Mouse (Mus musculus) CD4-positive, CD25-positive, alpha-beta regulatory T cell (primary cell): ENCODE results near the gene Kif3c. TPM values are rescaled to one million over a fixed set of nuclear protein-coding genes. Genes with fewer than 3 reads are reported as not detected.

Experiments used
- polyA plus RNA-seq: library from polyadenylated mRNA; unstranded; fragments of 100-300 nt; shearing (Covaris generic); gene quantifications from one replicate; pipeline ENCODE4 v1.2.1, GENCODE M21; 2017

The Kif3c gene
- 8.2 TPM for polyA plus RNA-seq

GRCm38 (mm10) chr12:3364508-3365448 is at the start of gene Kif3c:
Gene Kif3c (plus strand): TSS chr12:3365132.

DNA sequence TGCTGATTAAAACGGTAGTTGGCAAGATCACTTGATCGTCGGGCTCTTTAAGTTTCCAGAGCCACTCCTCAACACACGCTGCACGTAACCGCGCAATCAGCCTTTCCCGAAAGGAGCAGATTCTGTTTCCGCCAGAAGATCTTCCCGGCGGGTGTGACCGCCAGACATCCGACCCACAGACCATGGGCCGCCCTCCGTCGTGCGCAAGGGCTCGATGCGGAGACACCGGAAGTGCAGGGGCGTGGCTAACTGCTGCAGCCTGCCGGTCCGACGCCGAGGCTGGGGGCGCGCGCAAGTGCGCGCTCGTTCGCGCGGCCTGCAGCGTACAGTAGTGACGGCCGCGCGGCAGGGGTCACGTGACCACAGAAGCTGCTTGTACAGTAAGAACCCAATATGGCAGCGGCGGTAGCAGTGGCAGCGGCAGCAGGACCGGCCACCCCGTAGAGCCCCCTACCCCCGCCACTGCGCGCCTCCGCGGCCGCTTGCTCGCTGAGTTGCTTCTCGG is 61.6 kb downstream of the Kif3c start, which contains the start of gene Asxl2:
Gene Asxl2, plus strand, starts transcription at position 328 of the 505 bp plus-strand sequence.

Other genes starting within 250 kb of the Kif3c start
- 181 TPM for gene Rab10, start 55.2 kb upstream of the Kif3c start, polyA plus RNA-seq
- 70.4 TPM for gene Asxl2, start 61.7 kb downstream of the Kif3c start, polyA plus RNA-seq
- gene Dtnb, start 207.2 kb downstream of the Kif3c start, polyA plus RNA-seq, result 104 TPM